8 mouse cellular contexts compared by ENCODE assay signal in the genomic region with DNA sequence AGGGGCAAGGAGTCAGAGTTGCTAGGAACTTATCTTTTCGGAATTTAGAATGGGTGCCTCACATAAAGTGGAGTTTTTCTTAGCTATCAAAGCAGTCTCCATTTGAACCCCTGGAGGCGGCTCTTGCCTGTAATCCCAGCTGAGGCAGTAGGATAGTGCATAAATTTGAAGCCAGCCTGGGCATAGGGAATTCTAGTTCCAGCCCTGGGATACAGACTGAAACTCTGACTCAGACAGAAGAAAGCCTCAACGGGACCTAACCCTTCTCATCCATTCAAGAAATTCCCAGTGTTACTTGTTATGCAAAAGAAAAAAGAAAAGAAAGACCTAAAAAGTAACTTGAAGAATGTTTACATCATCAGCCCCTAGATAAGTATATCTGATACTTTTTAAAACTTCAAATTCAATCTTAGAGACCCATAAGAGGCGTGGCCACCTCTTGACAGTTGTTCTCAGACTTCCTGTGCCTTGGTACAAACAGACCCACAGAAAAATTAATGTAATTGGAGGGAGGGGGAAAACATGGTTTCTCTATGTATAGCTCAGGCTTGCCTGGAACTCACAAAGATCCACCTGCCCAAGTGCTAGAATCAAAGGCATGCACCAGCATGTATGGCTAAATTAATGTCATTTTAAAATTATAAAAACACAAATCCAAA. TPM values are rescaled to one million over a fixed set of nuclear protein-coding genes. Genes with fewer than 3 reads are reported as not detected.
DNase-seq lines count a peak whose midpoint lies in the region; ATAC-seq and TF ChIP-seq lines count a peak whose summit lies in the region.

No protein-coding gene starts in this region.

- H3K27me3 ChIP-seq in testis, adult 2 months (ENCODE audit: control insufficient read depth, insufficient read depth, low read length) = no peaks in the 10 kb centered on the region
- no peaks in the 10 kb centered on the region for H3K27me3 ChIP-seq in heart, embryonic 16.5 days (ENCODE audit: control insufficient read depth, insufficient read depth, low read length)

- no peaks in the 10 kb centered on the region for H3K9me3 ChIP-seq in heart, embryonic 16.5 days (replicated peaks; ENCODE audit: control insufficient read depth, low read length)

- H3K4me3 ChIP-seq in testis, adult 2 months (ENCODE audit: control insufficient read depth, low read depth, low read length) = peak overlapping the region; percentile 100; the same call in 1 of the 2 replicates
- H3K4me3 ChIP-seq in heart, embryonic 16.5 days (ENCODE audit: low read length) = peak overlapping the region; percentile 66

- H3K36me3 ChIP-seq in testis, adult 2 months (ENCODE audit: control insufficient read depth, insufficient read depth, low read length) = no peaks in the 10 kb centered on the region
- H3K36me3 ChIP-seq in heart, embryonic 16.5 days (ENCODE audit: control insufficient read depth, insufficient read depth) = no peaks in the 10 kb centered on the region

- WGBS in heart, embryonic 16.5 days = 13% methylated on average over 4 of the region's 4 CpGs

- intact Hi-C loops in left cerebral cortex, postnatal 25 days (cut with DNase I) = loop anchor here (5.0 kb wide), 1 partner anchor 66 kb away; no protein-coding TSS in a partner anchor

- peak overlapping the region; percentile 76 for H3K4me2 ChIP-seq in heart, embryonic 16.5 days (ENCODE audit: low read depth, low read length)

- peak overlapping the region; percentile 83 for H3K9ac ChIP-seq in heart, embryonic 16.5 days (ENCODE audit: low read length)

- TF ChIP-seq CTCF in testis, adult 2 months (IDR thresholded peaks at IDR 0.05; ENCODE audit: control insufficient read depth, insufficient read depth, insufficient replicate concordance, low read depth, low read length) = no peak

- peak overlapping the region; percentile 87 for H3K27ac ChIP-seq in testis, adult 2 months (ENCODE audit: control insufficient read depth, insufficient read depth, low read depth, low read length)
- H3K27ac ChIP-seq in heart, embryonic 16.5 days (ENCODE audit: low read length) = peak overlapping the region; percentile 96

- no peak for ATAC-seq in heart, embryonic 16.5 days (replicated peaks; ENCODE audit: extremely low read depth, insufficient read depth, low FRiP score)

- no peak for DNase-seq in testis, postnatal 14 days (ENCODE audit: low spot score)
- DNase-seq in embryo, embryonic 10.5 days (ENCODE audit: low spot score) = peak; percentile 30
- peak; percentile 11 to 15 for DNase-seq in kidney, postnatal 36 days
- DNase-seq in neural tube, embryonic 10.5 days (ENCODE audit: extremely low spot score, low spot score) = peak; percentile 21
- no peak for DNase-seq in left cerebral cortex, postnatal 25 days (ENCODE audit: low spot score in 2 of 2)
- DNase-seq in spleen, postnatal 10 days (ENCODE audit: low spot score in 2 of 2) = no peak

- no peak for TF ChIP-seq POLR2A in testis, adult 2 months (IDR thresholded peaks at IDR 0.05; ENCODE audit: control insufficient read depth, low read depth, low read length)

- peaks cover 7% of the 10 kb centered on the region; the same call in 1 of the 2 replicates for H3K4me1 ChIP-seq in testis, adult 2 months (ENCODE audit: control insufficient read depth, insufficient read depth, low read length)
- H3K4me1 ChIP-seq in heart, embryonic 16.5 days (ENCODE audit: control insufficient read depth, insufficient read depth, low read length) = peaks cover 13% of the 10 kb centered on the region

RNA-seq across cellular contexts. Expression of a gene that starts 1.2 kb away (rescaled TPM):
- 8.4 and 14.7 TPM in 2 replicates for polyA plus RNA-seq in testis, adult 2 months (2012; rRNA removed)
- polyA plus RNA-seq in heart, embryonic 16.5 days (2015; fragmentation: Nextera tagmentation; extraction: Ambion mirVana) = 44.3 and 44.5 TPM in 2 replicates
- 10 to 100 TPM; 48.6 to 52.0 TPM for total RNA-seq in left cerebral cortex, postnatal 25 days (2021)

RNA-seq across cellular contexts. Expression of a gene that starts 47.3 kb away (rescaled TPM):
- polyA plus RNA-seq in testis, adult 2 months (2012; rRNA removed) = 12.6 and 14.9 TPM in 2 replicates
- 50.5 and 53.5 TPM in 2 replicates for polyA plus RNA-seq in heart, embryonic 16.5 days (2015; fragmentation: Nextera tagmentation; extraction: Ambion mirVana)
- 100 to 1,000 TPM in 1 of 2 experiments, 10 to 100 TPM in 1; 93.7 to 110 TPM for total RNA-seq in left cerebral cortex, postnatal 25 days (2021)

Comparison
In these comparisons a context has a peak if more than half of its experiments do, and no peak if none do; other contexts are left out.
1. DNase-seq: peak in embryo, embryonic 10.5 days (single experiment), kidney, postnatal 36 days (2 of 2) and neural tube, embryonic 10.5 days (single experiment); none in testis, postnatal 14 days (single experiment), left cerebral cortex, postnatal 25 days (0 of 2) and spleen, postnatal 10 days (0 of 2).